Mouse (Mus musculus) hindbrain, embryonic 15.5 days (tissue): ENCODE data around the gene Hectd2. TPM values are rescaled to one million over a fixed set of nuclear protein-coding genes. Genes with fewer than 3 reads are reported as not detected.
A peak's percentile ranks its signal among the peaks of the same experiment; 100 is the strongest.

Source experiments
- ATAC-seq: fragments of 200-750 bp; cut with Nextera tagmentation; 2 replicates; pipeline ENCODE4 v1.8.0; 2017; ENCODE audit warnings: low read depth, moderate number of reproducible peaks, moderate TSS enrichment; ENCODE audit not compliant: low FRiP score
- H3K27ac ChIP-seq: fragments of 300-500 bp; sonication (generic); replicated peaks from 2 replicates; pipeline ENCODE4 v1.5.1; 2015; ENCODE audit warnings: mild to moderate bottlenecking, inconsistent platforms
- H3K27me3 ChIP-seq: fragments of 300-500 bp; sonication (generic); 2 replicates; pipeline ENCODE4 v1.6.1; 2015; ENCODE audit warnings: control low read depth, inconsistent platforms
- H3K36me3 ChIP-seq: fragments of 300-500 bp; sonication (generic); 2 replicates; pipeline ENCODE4 v1.6.1; 2015; ENCODE audit warnings: control low read depth, inconsistent platforms
- H3K4me1 ChIP-seq: fragments of 300-500 bp; sonication (generic); replicated peaks from 2 replicates; pipeline ENCODE4 v1.6.1; 2015; ENCODE audit warnings: control low read depth, inconsistent platforms
- H3K4me2 ChIP-seq: fragments of 300-500 bp; sonication (generic); 2 replicates; pipeline ENCODE4 v1.6.1; 2015; ENCODE audit warnings: moderate library complexity, mild to moderate bottlenecking, inconsistent platforms
- H3K4me3 ChIP-seq: fragments of 300-500 bp; sonication (generic); 2 replicates; pipeline ENCODE4 v1.5.1; 2015; ENCODE audit warnings: mild to moderate bottlenecking, inconsistent platforms
- H3K9ac ChIP-seq: fragments of 300-500 bp; sonication (generic); 2 replicates; pipeline ENCODE4 v1.6.1; 2015; ENCODE audit warnings: inconsistent platforms
- H3K9me3 ChIP-seq: fragments of 300-500 bp; sonication (generic); 2 replicates; pipeline ENCODE4 v1.6.1; 2016; ENCODE audit warnings: control low read depth, inconsistent platforms
- WGBS: fragments of 180-500 bp; shearing (Covaris S2); methylation state at CpG from one replicate; pipeline ENCODE4 v1.1.7; 2015; 5-methylcytosine and 5-hydroxymethylcytosine counted together
- polyA plus RNA-seq: library from polyadenylated mRNA; unstranded; fragments of >200 nt; fragmentation: Nextera tagmentation; extraction: Ambion mirVana; gene quantifications from 2 replicates; pipeline ENCODE4 v1.2.1, GENCODE M21; 2015

Hectd2 gene
- polyA plus RNA-seq, 1 experiment from 2014 or later, result 11.8 TPM

DNA sequence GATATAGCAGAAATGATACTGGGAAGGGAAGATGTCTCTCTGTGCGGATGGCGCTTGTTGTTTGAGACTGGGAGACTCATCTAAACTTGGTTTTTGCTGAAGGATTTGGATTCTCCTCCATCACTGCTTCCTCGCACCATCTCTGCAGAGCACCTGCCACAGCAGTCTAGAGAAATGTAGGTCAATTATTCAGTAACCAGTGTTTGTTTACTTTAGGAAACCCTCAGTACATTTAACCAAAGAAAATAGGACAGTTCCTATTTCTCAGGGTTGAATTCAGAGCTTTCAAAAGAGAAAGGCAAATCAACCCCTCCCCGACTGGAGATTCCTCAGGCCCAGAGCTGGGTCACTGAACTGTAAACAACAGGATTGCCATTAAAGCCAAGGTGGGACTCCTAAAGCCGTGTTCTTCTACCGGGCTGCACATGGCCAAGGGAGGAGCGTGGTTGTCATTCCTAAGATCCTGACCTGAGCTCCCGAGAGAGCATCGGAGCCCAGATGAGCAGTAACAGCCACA lies 75.0 kb downstream of the Hectd2 start:
- no peaks in the 10 kb centered on the region for H3K36me3 ChIP-seq
- no peak overlapping the region for H3K9ac ChIP-seq
- H3K9me3 ChIP-seq, result no peaks in the 10 kb centered on the region
- 79% methylated on average over 9 of the region's 9 CpGs for WGBS
- no peak for ATAC-seq
- no peak overlapping the region for H3K27ac ChIP-seq
- H3K4me2 ChIP-seq, result no peak overlapping the region
- H3K27me3 ChIP-seq, result no peaks in the 10 kb centered on the region
- H3K4me1 ChIP-seq, result no peaks in the 10 kb centered on the region
- H3K4me3 ChIP-seq, result no peak overlapping the region

DNA sequence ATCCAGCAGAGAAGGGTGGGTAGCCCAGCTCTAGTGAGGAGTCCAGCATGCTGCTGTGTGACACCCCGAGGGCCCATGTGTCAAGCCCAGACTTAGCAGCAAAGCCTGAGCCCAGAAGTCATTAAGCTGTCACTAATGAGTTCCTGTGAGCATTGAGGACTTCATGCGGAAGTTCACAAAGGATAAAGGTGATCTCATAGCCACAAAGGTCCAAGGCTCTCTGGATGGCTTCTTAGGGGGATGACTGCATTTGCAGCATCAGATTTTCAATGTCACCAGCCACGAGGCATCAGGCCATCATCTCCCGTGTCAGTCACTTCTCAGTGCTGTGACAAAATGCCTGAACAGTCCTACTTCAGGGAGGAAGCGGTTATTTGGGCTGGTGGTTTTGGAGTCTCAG lies 75.9 kb downstream of the Hectd2 start:
- Histone ChIP-seq H3K9me3 (no peaks in the 10 kb centered on the region), H3K27ac (no peak overlapping the region), H3K9ac (no peak overlapping the region), H3K36me3 (no peaks in the 10 kb centered on the region), H3K4me2 (no peak overlapping the region), H3K4me3 (no peak overlapping the region), H3K27me3 (no peaks in the 10 kb centered on the region), H3K4me1 (no peaks in the 10 kb centered on the region)
- no peak for ATAC-seq
- 90% methylated on average over 5 of the region's 5 CpGs for WGBS

DNA sequence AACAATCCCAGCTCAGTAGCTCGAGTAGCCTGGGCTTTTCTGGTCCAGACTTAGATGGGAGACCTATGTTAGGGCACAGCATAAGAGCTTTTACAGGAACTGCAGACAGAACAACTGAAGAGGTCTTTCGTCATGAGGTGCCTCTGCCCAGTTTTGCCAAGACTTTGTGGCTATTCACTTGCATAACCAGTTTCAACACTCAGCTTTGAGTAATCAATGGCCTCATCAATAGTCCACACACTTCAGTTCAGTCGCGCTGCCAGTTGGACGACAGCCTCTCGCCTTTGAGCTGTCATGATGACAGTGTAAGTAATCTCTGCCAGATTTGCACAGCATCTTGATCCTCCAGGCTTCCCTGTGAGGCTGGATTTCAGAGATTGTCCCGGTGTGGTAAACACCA lies 80.3 kb downstream of the Hectd2 start:
- ATAC-seq, result no peak
- WGBS, result 76% methylated on average over 7 of the region's 7 CpGs
- H3K27me3 ChIP-seq, result no peaks in the 10 kb centered on the region

DNA sequence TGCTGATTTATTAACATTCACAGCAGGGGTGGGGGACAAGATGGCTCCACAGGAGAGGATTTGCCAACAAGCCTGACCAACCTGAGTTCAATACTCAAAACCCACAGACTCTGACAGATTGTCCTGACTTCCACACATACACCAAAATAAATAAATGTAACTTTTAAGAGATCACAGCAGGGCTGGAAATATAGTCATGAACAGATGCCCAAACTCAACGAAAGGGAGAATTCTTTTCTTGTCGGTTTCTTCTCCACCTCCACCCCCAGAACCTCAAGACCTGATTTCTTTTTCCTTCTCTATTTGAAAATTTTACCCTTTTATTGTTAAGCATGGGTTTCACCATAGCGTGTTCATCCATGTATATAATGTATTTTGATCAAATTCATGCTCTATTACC lies 82.8 kb downstream of the Hectd2 start:
- no peak overlapping the region for H3K4me2 ChIP-seq
- no peaks in the 10 kb centered on the region for H3K4me1 ChIP-seq
- no peak overlapping the region for H3K27ac ChIP-seq
- H3K9me3 ChIP-seq, result no peaks in the 10 kb centered on the region
- 79% methylated on average over 3 of the region's 3 CpGs for WGBS
- no peak overlapping the region for H3K9ac ChIP-seq
- H3K27me3 ChIP-seq, result no peaks in the 10 kb centered on the region
- H3K36me3 ChIP-seq, result no peaks in the 10 kb centered on the region
- no peak overlapping the region for H3K4me3 ChIP-seq
- no peak for ATAC-seq

More for the DNA sequence above, 80.3 kb downstream of the Hectd2 start:
- Histone ChIP-seq H3K4me2 (no peak overlapping the region), H3K36me3 (no peaks in the 10 kb centered on the region), H3K4me3 (no peak overlapping the region), H3K9ac (no peak overlapping the region), H3K4me1 (no peaks in the 10 kb centered on the region), H3K9me3 (no peaks in the 10 kb centered on the region), H3K27ac (no peak overlapping the region)

GRCm38 (mm10) chr19:36637948-36638587 lies 83.6 kb downstream of the Hectd2 start:
- H3K27me3 ChIP-seq, result no peaks in the 10 kb centered on the region
- no peak overlapping the region for H3K27ac ChIP-seq
- H3K4me1 ChIP-seq, result no peaks in the 10 kb centered on the region
- no peak overlapping the region for H3K9ac ChIP-seq
- 71% methylated on average over 7 of the region's 7 CpGs for WGBS
- H3K36me3 ChIP-seq, result no peaks in the 10 kb centered on the region
- ATAC-seq, result no peak
- H3K9me3 ChIP-seq, result no peaks in the 10 kb centered on the region
- H3K4me2 ChIP-seq, result no peak overlapping the region
- no peak overlapping the region for H3K4me3 ChIP-seq

DNA sequence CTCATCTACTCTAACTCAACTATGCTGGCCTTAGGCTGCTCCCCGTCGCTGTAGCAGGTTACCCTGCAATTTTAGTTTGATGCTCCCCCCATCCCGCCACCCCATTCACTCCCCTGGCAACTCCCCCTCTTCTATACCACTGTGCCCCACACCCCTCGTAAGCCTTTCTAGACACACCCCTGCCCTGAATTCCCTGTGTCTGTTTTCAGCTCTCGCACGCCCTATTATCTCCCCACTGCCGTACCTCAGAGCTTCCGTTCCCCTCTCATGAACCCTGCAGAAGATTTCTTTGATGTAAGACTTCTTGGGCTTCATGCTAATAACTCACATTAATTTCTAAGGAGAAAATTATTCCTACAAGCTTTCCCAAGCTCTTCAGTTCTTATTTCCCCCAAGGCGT lies 84.6 kb downstream of the Hectd2 start:
- 0 out of 2 replicates have a peak, but pooled peaks have one; percentile 15 for ATAC-seq

DNA sequence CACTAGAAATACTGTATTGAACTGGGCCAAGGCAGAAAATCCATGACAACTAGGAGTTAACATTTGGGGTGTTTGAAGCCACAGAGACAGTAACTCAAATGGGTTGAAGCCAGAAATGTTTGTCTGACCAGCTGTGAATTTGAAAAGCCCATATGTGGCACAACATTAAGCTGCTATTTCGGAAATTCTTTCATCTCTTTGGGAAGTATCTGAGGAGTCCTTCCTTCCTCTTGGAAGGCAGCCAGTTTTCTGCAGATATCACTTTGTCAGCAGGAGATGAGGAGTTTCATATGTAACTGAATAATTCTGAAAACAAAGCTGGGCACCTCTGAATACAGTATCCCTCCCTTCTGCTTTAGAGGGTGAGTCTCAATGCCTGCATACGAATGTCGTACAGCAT lies 86.7 kb downstream of the Hectd2 start:
- Histone ChIP-seq H3K9me3 (no peaks in the 10 kb centered on the region), H3K27me3 (no peaks in the 10 kb centered on the region), H3K4me2 (no peak overlapping the region), H3K9ac (no peak overlapping the region), H3K4me1 (no peaks in the 10 kb centered on the region), H3K4me3 (no peak overlapping the region), H3K27ac (no peak overlapping the region), H3K36me3 (no peaks in the 10 kb centered on the region)
- peak; percentile 11; the same call in 1 of the 2 replicates for ATAC-seq
- 69% methylated on average over 3 of the region's 3 CpGs for WGBS

More for the DNA sequence above, 84.6 kb downstream of the Hectd2 start:
- H3K4me1 ChIP-seq, result no peaks in the 10 kb centered on the region
- no peaks in the 10 kb centered on the region for H3K36me3 ChIP-seq
- no peak overlapping the region for H3K9ac ChIP-seq
- no peak overlapping the region for H3K27ac ChIP-seq
- no peaks in the 10 kb centered on the region for H3K27me3 ChIP-seq
- no peaks in the 10 kb centered on the region for H3K9me3 ChIP-seq
- 85% methylated on average over 9 of the region's 9 CpGs for WGBS
- no peak overlapping the region for H3K4me3 ChIP-seq
- H3K4me2 ChIP-seq, result no peak overlapping the region

GRCm38 (mm10) chr19:36645308-36645889 lies 91.0 kb downstream of the Hectd2 start:
- Histone ChIP-seq H3K36me3 (no peaks in the 10 kb centered on the region), H3K4me1 (no peaks in the 10 kb centered on the region), H3K4me3 (no peak overlapping the region), H3K9ac (no peak overlapping the region), H3K4me2 (no peak overlapping the region), H3K9me3 (no peaks in the 10 kb centered on the region), H3K27ac (no peak overlapping the region), H3K27me3 (no peaks in the 10 kb centered on the region)
- WGBS, result 91% methylated on average over 6 of the region's 6 CpGs
- ATAC-seq, result no peak

- H3K36me3 ChIP-seq, result no peaks in the 10 kb centered on the region
- H3K4me2 ChIP-seq, result no peak overlapping the region
- WGBS, result 85% methylated on average over 7 of the region's 7 CpGs
- ATAC-seq, result no peak
- H3K9me3 ChIP-seq, result no peaks in the 10 kb centered on the region
- no peaks in the 10 kb centered on the region for H3K4me1 ChIP-seq
- no peak overlapping the region for H3K4me3 ChIP-seq
- H3K27me3 ChIP-seq, result no peaks in the 10 kb centered on the region
- H3K27ac ChIP-seq, result no peak overlapping the region
- no peak overlapping the region for H3K9ac ChIP-seq
Observed at GRCm38 (mm10) chr19:36646132-36646828, 91.8 kb downstream of the Hectd2 start.

GRCm38 (mm10) chr19:36652686-36653085 lies 98.2 kb downstream of the Hectd2 start:
- H3K9me3 ChIP-seq, result no peaks in the 10 kb centered on the region
- no peaks in the 10 kb centered on the region for H3K4me1 ChIP-seq
- WGBS, result 100% methylated on average over 1 of the region's 1 CpGs
- H3K36me3 ChIP-seq, result no peaks in the 10 kb centered on the region
- H3K27me3 ChIP-seq, result no peaks in the 10 kb centered on the region
- H3K27ac ChIP-seq, result no peak overlapping the region
- no peak overlapping the region for H3K4me2 ChIP-seq
- no peak overlapping the region for H3K9ac ChIP-seq
- no peak for ATAC-seq
- H3K4me3 ChIP-seq, result no peak overlapping the region

DNA sequence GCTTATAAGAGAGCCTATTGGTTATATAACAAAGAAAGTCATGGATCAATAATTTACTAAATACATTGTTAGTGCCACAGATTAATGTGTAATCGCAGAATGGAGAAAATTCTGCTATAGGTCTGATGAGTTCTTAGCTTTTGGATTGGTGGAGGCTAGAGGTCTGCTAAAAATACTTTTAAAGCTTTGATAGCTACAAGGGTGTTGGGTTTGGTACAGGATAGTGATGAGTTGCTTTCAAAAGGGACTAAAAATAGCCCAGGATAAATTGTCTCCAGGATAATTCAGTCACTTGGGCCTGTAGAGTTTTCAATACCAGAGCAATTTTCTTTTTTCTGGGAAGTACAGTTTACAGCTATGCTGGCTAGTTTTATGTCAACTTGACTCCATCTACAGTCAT lies 108.3 kb downstream of the Hectd2 start:
- Histone ChIP-seq H3K36me3 (no peaks in the 10 kb centered on the region), H3K9me3 (no peaks in the 10 kb centered on the region), H3K4me1 (no peaks in the 10 kb centered on the region), H3K27ac (no peak overlapping the region), H3K9ac (no peak overlapping the region), H3K4me3 (no peak overlapping the region), H3K4me2 (no peak overlapping the region), H3K27me3 (no peaks in the 10 kb centered on the region)
- 92% methylated on average over 1 of the region's 1 CpGs for WGBS
- ATAC-seq, result no peak

GRCm38 (mm10) chr19:36663918-36664317 lies 109.5 kb downstream of the Hectd2 start:
- Histone ChIP-seq H3K4me3 (no peak overlapping the region), H3K27me3 (no peaks in the 10 kb centered on the region), H3K9me3 (no peaks in the 10 kb centered on the region), H3K4me2 (no peak overlapping the region), H3K27ac (no peak overlapping the region), H3K36me3 (no peaks in the 10 kb centered on the region), H3K9ac (no peak overlapping the region), H3K4me1 (no peaks in the 10 kb centered on the region)
- ATAC-seq, result no peak
- 77% methylated on average over 2 of the region's 2 CpGs for WGBS
